Mouse (Mus musculus): Measurements from ENCODE around the gene Celf2.

DNA sequence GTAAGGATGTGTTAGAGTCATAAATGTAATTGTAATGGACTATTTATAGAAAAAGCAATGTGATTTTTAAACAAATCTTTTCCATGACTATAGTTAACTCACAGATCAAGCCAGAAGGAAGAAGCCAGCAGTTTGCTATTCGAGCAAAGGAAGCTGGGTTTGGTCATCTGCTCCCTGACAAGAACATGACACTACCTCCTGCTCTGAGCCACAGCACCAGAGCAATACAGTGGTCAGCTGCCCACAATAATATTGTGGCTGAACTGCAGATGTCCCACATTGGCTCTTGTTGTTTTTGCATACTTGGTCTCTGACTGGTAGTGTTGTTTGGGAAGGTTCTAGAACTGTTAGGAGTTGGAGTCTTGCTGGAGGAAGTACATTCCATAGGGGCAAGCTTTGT is 418.9 kb downstream of the Celf2 start:
- no peak for TF ChIP-seq CTCF (IDR thresholded peaks at IDR 0.05; ENCODE audit: control insufficient read depth, insufficient read depth, insufficient replicate concordance, low read depth, low read length)
- no peak for TF ChIP-seq POLR2A (IDR thresholded peaks at IDR 0.05; ENCODE audit: control insufficient read depth, low read depth, low read length)
